Mouse (Mus musculus): ENCODE data around the gene Vmn1r3. TPM values are rescaled to one million over a fixed set of nuclear protein-coding genes. Genes with fewer than 3 reads are reported as not detected.
"Not testable (repeated sequence)": the region's sequence is repeated elsewhere in the genome, so short reads cannot be mapped to it uniquely, and the experiment has no call there.

Vmn1r3 gene
- not detected in 2 replicates for polyA plus RNA-seq (2015; fragmentation: Nextera tagmentation; extraction: Ambion mirVana)

DNA sequence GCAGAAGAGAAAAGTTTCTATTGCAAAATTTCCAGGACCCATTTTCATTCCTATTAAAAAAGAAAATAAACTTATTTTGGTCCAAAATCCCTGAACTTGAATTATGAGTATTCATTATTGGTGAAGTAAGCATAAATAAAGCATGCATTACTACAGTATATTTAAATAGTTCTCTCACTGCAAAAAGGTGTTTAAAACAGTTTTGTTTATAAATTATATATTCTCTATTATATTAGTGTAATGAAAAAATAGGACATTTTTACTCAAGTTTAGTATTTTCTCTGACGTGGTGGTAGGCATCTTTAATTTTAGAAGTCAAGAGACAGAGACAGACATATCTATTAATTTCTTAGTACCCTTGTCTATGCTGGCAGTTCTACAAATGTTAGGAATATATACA, at the start of gene Vmn1r3:
Gene Vmn1r3 (minus strand): TSS at position 101 of the 400 bp plus-strand sequence.
- 88% methylated on average over 1 of the region's 1 CpGs for WGBS (ENCODE audit: insufficient replicate concordance)
- H3K27me3 ChIP-seq (ENCODE audit: insufficient read depth, low read length); H3K4me2 ChIP-seq (ENCODE audit: low read depth, low read length); H3K27ac ChIP-seq (ENCODE audit: low read depth); H3K9me3 ChIP-seq (ENCODE audit: low read length); ATAC-seq; H3K4me3 ChIP-seq (ENCODE audit: low read depth, low read length); H3K4me1 ChIP-seq (ENCODE audit: insufficient read depth); DNase-seq; H3K36me3 ChIP-seq (replicated peaks; ENCODE audit: insufficient read depth, low read length); H3K9ac ChIP-seq (replicated peaks): not testable (repeated sequence)

- no peak for DNase-seq
- WGBS (ENCODE audit: insufficient replicate concordance) = 63% methylated on average over 6 of the region's 6 CpGs
- no peak overlapping the region for H3K4me3 ChIP-seq (ENCODE audit: low read depth, low read length)
Observed at GRCm38 (mm10) chr4:3232053-3232452, 46.9 kb upstream of the Vmn1r3 start.

DNA sequence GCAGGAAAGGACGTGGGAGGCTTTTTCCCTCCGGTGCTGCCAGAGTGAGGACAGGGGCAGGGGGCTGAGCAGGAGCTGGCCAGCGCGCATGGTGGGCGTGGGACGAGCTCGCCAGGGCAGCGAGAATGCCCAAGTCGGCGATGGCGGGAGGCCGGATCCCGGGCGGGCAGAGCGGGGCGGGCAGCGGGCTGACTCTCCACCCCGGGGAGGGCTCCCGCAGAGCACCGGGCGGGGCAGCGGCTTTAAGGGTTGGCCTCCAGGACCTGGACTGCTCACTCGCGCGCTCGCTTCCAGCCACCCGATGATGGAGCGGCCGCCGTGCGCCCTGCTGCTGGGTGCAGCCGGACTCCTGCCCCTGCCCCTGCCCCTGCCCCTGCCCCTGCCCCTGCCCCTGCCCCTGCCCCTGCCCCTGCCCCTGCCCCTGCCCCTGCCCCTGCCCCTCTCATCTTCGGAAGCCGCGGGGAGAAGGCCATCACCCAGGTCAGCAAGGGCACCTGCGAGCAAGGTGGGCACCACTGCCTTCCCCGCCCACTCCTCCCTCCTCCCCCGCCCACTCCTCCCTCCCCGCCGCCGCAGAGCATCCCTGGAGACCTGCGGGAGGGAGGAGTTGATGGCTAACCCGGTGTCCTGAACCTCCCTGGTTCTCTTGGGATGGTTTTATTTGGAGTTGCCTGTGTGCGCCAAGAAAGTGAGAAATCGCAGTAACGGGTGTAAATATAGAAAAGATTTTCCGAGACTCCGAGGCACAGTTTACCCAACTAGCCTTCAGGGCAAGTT, 45.9 kb upstream of the Vmn1r3 start:
- H3K27me3 ChIP-seq (ENCODE audit: insufficient read depth, low read length) = no peaks in the 10 kb centered on the region
- no peak for TF ChIP-seq EP300 (IDR thresholded peaks at IDR 0.05; ENCODE audit: low read depth)
- TF ChIP-seq CTCF (IDR thresholded peaks at IDR 0.05; ENCODE audit: low read depth) = no peak
- H3K4me1 ChIP-seq (ENCODE audit: insufficient read depth) = no peaks in the 10 kb centered on the region
- WGBS (ENCODE audit: insufficient replicate concordance) = 11% methylated on average over 20 of the region's 48 CpGs
- no peak overlapping the region for H3K27ac ChIP-seq (ENCODE audit: low read depth)
- H3K9me3 ChIP-seq (ENCODE audit: low read length) = 0 out of 2 replicates have a peak, but pooled peaks cover 2% of the 10 kb centered on the region
- peak overlapping the region; percentile 68 for H3K4me2 ChIP-seq (ENCODE audit: low read depth, low read length)
- H3K9ac ChIP-seq (replicated peaks) = no peak overlapping the region; the same call in 1 of the 2 replicates
- peak overlapping the region; percentile 38 for H3K4me3 ChIP-seq (ENCODE audit: low read depth, low read length)
- ATAC-seq (peak; percentile 50), DNase-seq (peak; percentile 67)
- no peaks in the 10 kb centered on the region for H3K36me3 ChIP-seq (replicated peaks; ENCODE audit: insufficient read depth, low read length)

More at GRCm38 (mm10) chr4:3232053-3232452, 46.9 kb upstream of the Vmn1r3 start:
- no peak overlapping the region for H3K27ac ChIP-seq (ENCODE audit: low read depth)
- no peaks in the 10 kb centered on the region for H3K4me1 ChIP-seq (ENCODE audit: insufficient read depth)
- H3K27me3 ChIP-seq (ENCODE audit: insufficient read depth, low read length) = no peaks in the 10 kb centered on the region
- no peaks in the 10 kb centered on the region for H3K36me3 ChIP-seq (replicated peaks; ENCODE audit: insufficient read depth, low read length)
- no peak overlapping the region for H3K4me2 ChIP-seq (ENCODE audit: low read depth, low read length)
- no peaks in the 10 kb centered on the region for H3K9me3 ChIP-seq (ENCODE audit: low read length)
- TF ChIP-seq CTCF (IDR thresholded peaks at IDR 0.05; ENCODE audit: low read depth) = no peak
- no peak for TF ChIP-seq EP300 (IDR thresholded peaks at IDR 0.05; ENCODE audit: low read depth)
- no peak for ATAC-seq
- H3K9ac ChIP-seq (replicated peaks) = no peak overlapping the region

DNA sequence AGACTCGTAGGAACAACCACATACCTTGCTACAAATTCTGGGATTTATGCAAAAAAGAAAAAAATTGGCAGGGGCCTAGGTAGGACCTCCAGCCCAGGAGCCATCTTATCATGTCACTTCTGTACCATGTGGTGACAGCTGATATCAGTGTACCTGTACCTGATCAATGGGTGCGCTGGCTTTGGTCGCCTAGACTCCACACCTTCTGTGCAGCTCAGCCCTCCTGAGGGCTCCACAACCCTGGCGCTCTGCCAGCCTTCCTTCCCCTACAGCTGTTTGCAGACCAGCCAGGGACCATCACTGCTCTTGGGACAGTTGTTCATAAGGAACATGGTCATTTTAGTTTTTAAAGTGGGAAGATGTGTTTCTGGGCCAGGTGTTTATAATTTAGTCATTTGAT, 44.4 kb upstream of the Vmn1r3 start:
- Histone ChIP-seq H3K9ac (replicated peaks) (no peak overlapping the region), H3K4me2 (ENCODE audit: low read depth, low read length) (no peak overlapping the region), H3K9me3 (ENCODE audit: low read length) (peaks cover 6% of the 10 kb centered on the region; the same call in 1 of the 2 replicates), H3K27ac (ENCODE audit: low read depth) (no peak overlapping the region), H3K4me3 (ENCODE audit: low read depth, low read length) (no peak overlapping the region), H3K4me1 (ENCODE audit: insufficient read depth) (no peaks in the 10 kb centered on the region), H3K27me3 (ENCODE audit: insufficient read depth, low read length) (no peaks in the 10 kb centered on the region), H3K36me3 (replicated peaks; ENCODE audit: insufficient read depth, low read length) (no peaks in the 10 kb centered on the region)
- 56% methylated on average over 4 of the region's 4 CpGs for WGBS (ENCODE audit: insufficient replicate concordance)
- TF ChIP-seq EP300 (IDR thresholded peaks at IDR 0.05; ENCODE audit: low read depth) = no peak
- no peak for TF ChIP-seq CTCF (IDR thresholded peaks at IDR 0.05; ENCODE audit: low read depth)
- ATAC-seq (peak; percentile 14; the same call in 1 of the 2 replicates), DNase-seq (peak; percentile 63)

- Histone ChIP-seq H3K4me2 (ENCODE audit: low read depth, low read length) (no peak overlapping the region), H3K9ac (replicated peaks) (no peak overlapping the region), H3K4me3 (ENCODE audit: low read depth, low read length) (no peak overlapping the region), H3K9me3 (ENCODE audit: low read length) (peaks cover 6% of the 10 kb centered on the region; the same call in 1 of the 2 replicates), H3K36me3 (replicated peaks; ENCODE audit: insufficient read depth, low read length) (no peaks in the 10 kb centered on the region), H3K27ac (ENCODE audit: low read depth) (no peak overlapping the region), H3K4me1 (ENCODE audit: insufficient read depth) (no peaks in the 10 kb centered on the region), H3K27me3 (ENCODE audit: insufficient read depth, low read length) (no peaks in the 10 kb centered on the region)
- TF ChIP-seq EP300 (IDR thresholded peaks at IDR 0.05; ENCODE audit: low read depth) (no peak), CTCF (IDR thresholded peaks at IDR 0.05; ENCODE audit: low read depth) (no peak)
- ATAC-seq (0 out of 2 replicates have a peak, but pooled peaks have one; percentile 10), DNase-seq (peak; percentile 39)
- 65% methylated on average over 4 of the region's 4 CpGs for WGBS (ENCODE audit: insufficient replicate concordance)
Observed at GRCm38 (mm10) chr4:3228476-3228875, 43.3 kb upstream of the Vmn1r3 start.

GRCm38 (mm10) chr4:3227751-3228150, 42.6 kb upstream of the Vmn1r3 start:
- TF ChIP-seq EP300 (IDR thresholded peaks at IDR 0.05; ENCODE audit: low read depth) = no peak
- no peak for TF ChIP-seq CTCF (IDR thresholded peaks at IDR 0.05; ENCODE audit: low read depth)
- Histone ChIP-seq H3K27ac (ENCODE audit: low read depth) (no peak overlapping the region), H3K9ac (replicated peaks) (no peak overlapping the region), H3K4me2 (ENCODE audit: low read depth, low read length) (no peak overlapping the region), H3K4me1 (ENCODE audit: insufficient read depth) (no peaks in the 10 kb centered on the region), H3K4me3 (ENCODE audit: low read depth, low read length) (no peak overlapping the region), H3K36me3 (replicated peaks; ENCODE audit: insufficient read depth, low read length) (no peaks in the 10 kb centered on the region), H3K9me3 (ENCODE audit: low read length) (peaks cover 6% of the 10 kb centered on the region; the same call in 1 of the 2 replicates), H3K27me3 (ENCODE audit: insufficient read depth, low read length) (no peaks in the 10 kb centered on the region)
- 62% methylated on average over 5 of the region's 5 CpGs for WGBS (ENCODE audit: insufficient replicate concordance)
- ATAC-seq (no peak), DNase-seq (no peak)

All from liver, postnatal 0 days (tissue).